Mouse (Mus musculus) frontal cortex, postnatal 14 days (tissue): ENCODE data around the gene Sept8.

Experiments
- DNase-seq, 2 experiments: peaks; one replicate each; pipeline ENCODE4 v3.0.0; 2022; ENCODE audit warnings: low spot score in 2 of 2

Sept8 gene

GRCm38 (mm10) chr11:53519207-53520121 lies at the start of gene Sept8:
TSS of gene Sept8 (plus strand) at chr11:53519257.
- DNase-seq, result peak; percentile 59 to 62

- DNase-seq, result peak in 1 of 2 experiments; percentile 61
Measured at GRCm38 (mm10) chr11:53469294-53469967, 49.6 kb upstream of the Sept8 start.

- DNase-seq, result peak; percentile 86 to 92
Measured at GRCm38 (mm10) chr11:53469968-53470695, 48.9 kb upstream of the Sept8 start, which contains the start of gene Gm9837. TSS of gene Gm9837 (minus strand) at chr11:53470479.

GRCm38 (mm10) chr11:53472709-53473108 lies 46.3 kb upstream of the Sept8 start:
- DNase-seq, result no peak

GRCm38 (mm10) chr11:53475620-53476019 lies 43.4 kb upstream of the Sept8 start:
- no peak for DNase-seq

- no peak for DNase-seq
Measured at GRCm38 (mm10) chr11:53477833-53478232, 41.2 kb upstream of the Sept8 start.

GRCm38 (mm10) chr11:53478383-53479170 lies 40.5 kb upstream of the Sept8 start:
- no peak for DNase-seq

- no peak for DNase-seq
Measured at GRCm38 (mm10) chr11:53479171-53479782, 39.8 kb upstream of the Sept8 start.

- peak; percentile 52 to 61 for DNase-seq
Measured at GRCm38 (mm10) chr11:53479783-53480301, 39.2 kb upstream of the Sept8 start, which contains the start of the genes Gm9945 and Sowaha. TSS of gene Gm9945 (plus strand) at chr11:53480166. TSS of gene Sowaha (minus strand) at chr11:53480274.

- no peak for DNase-seq
Measured at GRCm38 (mm10) chr11:53481088-53481730, 37.8 kb upstream of the Sept8 start.

- no peak for DNase-seq
Measured at GRCm38 (mm10) chr11:53483159-53483891, 35.7 kb upstream of the Sept8 start.

GRCm38 (mm10) chr11:53485719-53486118 lies 33.3 kb upstream of the Sept8 start:
- DNase-seq, result no peak

- DNase-seq, result no peak
Measured at GRCm38 (mm10) chr11:53486351-53486750, 32.7 kb upstream of the Sept8 start.

- DNase-seq, result no peak
Measured at GRCm38 (mm10) chr11:53486822-53487594, 32.0 kb upstream of the Sept8 start.

- no peak for DNase-seq
Measured at GRCm38 (mm10) chr11:53489007-53489406, 30.1 kb upstream of the Sept8 start.

- DNase-seq, result no peak
Measured at GRCm38 (mm10) chr11:53489421-53489820, 29.6 kb upstream of the Sept8 start.

- DNase-seq, result no peak
Measured at GRCm38 (mm10) chr11:53491954-53492401, 27.1 kb upstream of the Sept8 start.

GRCm38 (mm10) chr11:53493243-53493955 lies 25.7 kb upstream of the Sept8 start:
- DNase-seq, result no peak
